Mouse (Mus musculus) liver, embryonic 11.5 days (tissue): ENCODE results near the gene Sphk1. TPM values are rescaled to one million over a fixed set of nuclear protein-coding genes. Genes with fewer than 3 reads are reported as not detected.

Experiments
- ATAC-seq: fragments of 200-750 bp; cut with Nextera tagmentation; replicated peaks from 2 replicates; pipeline ENCODE4 v1.8.0; 2017; ENCODE audit warnings: moderate number of reproducible peaks, mild to moderate bottlenecking, moderate TSS enrichment, moderate library complexity; ENCODE audit not compliant: low FRiP score
- DNase-seq: peaks from one replicate; pipeline ENCODE4 v3.0.0-alpha.2; 2017; ENCODE audit warnings: low spot score
- H3K27ac ChIP-seq: fragments of 300-500 bp; sonication (generic); 2 replicates; pipeline ENCODE4 v1.5.1; 2014; ENCODE audit warnings: mild to moderate bottlenecking, low read depth, low read length, control low read depth
- H3K27me3 ChIP-seq: fragments of 300-500 bp; sonication (generic); replicated peaks from 2 replicates; pipeline ENCODE4 v1.6.1; 2014; ENCODE audit warnings: low read length, mixed read lengths; ENCODE audit not compliant: control insufficient read depth, insufficient read depth
- H3K36me3 ChIP-seq: fragments of 300-500 bp; sonication (generic); 2 replicates; pipeline ENCODE4 v1.6.1; 2014; ENCODE audit warnings: mild to moderate bottlenecking, low read length, moderate library complexity, mixed read lengths; ENCODE audit not compliant: control insufficient read depth, insufficient read depth
- H3K4me1 ChIP-seq: fragments of 300-500 bp; sonication (generic); replicated peaks from 2 replicates; pipeline ENCODE4 v1.6.1; 2014; ENCODE audit warnings: low read length, mixed read lengths; ENCODE audit not compliant: control insufficient read depth, insufficient read depth
- H3K4me2 ChIP-seq: fragments of 300-500 bp; sonication (generic); 2 replicates; pipeline ENCODE4 v1.6.1; 2014; ENCODE audit warnings: mild to moderate bottlenecking, control low read depth, moderate library complexity
- H3K4me3 ChIP-seq: fragments of 300-500 bp; sonication (generic); 2 replicates; pipeline ENCODE4 v1.5.1; 2014; ENCODE audit warnings: low read depth, low read length, control low read depth
- H3K9ac ChIP-seq: fragments of 300-500 bp; sonication (generic); 2 replicates; pipeline ENCODE4 v1.6.1; 2014; ENCODE audit warnings: low read depth, low read length, control low read depth
- H3K9me3 ChIP-seq: fragments of 300-500 bp; sonication (generic); 2 replicates; pipeline ENCODE4 v1.6.1; 2016; ENCODE audit warnings: low read length, inconsistent platforms, mixed read lengths; ENCODE audit not compliant: control insufficient read depth
- WGBS: fragments of 180-500 bp; shearing (Covaris S2); extraction: QIAGEN DNeasy Blood & Tissue Kit; methylation state at CpG from one replicate; pipeline ENCODE4 v1.1.7; 2014; 5-methylcytosine and 5-hydroxymethylcytosine counted together
- polyA plus RNA-seq: library from polyadenylated mRNA; unstranded; fragments of >200 nt; fragmentation: Nextera tagmentation; extraction: Ambion mirVana; gene quantifications from 2 replicates; pipeline ENCODE4 v1.2.1, GENCODE M21; 2014

The Sphk1 gene
- polyA plus RNA-seq, 1 experiment from 2014 or later = 44.1 TPM

DNA sequence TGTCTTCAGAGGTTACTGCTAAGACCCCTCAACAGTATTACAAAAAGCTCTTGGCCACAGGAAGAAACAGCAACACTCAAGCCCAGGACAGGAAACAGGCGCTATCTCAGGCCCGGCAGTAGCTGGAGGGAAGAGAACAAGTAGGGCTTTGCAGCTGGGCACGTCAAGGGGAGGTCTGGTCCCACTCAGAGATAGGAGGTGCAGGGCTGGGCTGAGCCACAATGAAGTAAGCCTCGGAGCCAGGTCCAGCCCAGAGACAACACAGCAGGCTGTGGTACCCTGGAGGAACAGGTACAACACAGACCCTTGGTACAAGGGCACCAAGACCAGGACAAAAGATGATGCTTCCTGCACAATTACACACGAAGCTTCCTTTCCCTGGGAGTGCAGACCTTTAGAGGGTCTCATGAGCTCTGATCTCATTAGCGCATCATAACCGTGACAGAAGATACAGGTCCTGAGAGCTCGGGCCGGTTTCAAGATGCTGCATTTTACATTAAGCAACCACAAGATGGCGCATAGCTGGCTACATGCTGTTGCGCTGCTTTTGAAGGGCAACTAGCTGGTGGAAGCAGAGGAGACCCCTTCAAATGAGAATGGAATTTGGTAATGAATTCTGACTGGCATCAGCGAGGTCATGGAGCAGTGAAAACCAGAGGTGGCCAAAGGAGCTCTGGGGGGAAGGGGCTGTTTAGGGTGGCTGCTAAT, 23.6 kb downstream of the Sphk1 start:
- Histone ChIP-seq H3K27me3 (no peaks in the 10 kb centered on the region), H3K36me3 (no peaks in the 10 kb centered on the region), H3K4me3 (no peak overlapping the region), H3K9ac (no peak overlapping the region), H3K4me2 (no peak overlapping the region), H3K9me3 (no peaks in the 10 kb centered on the region), H3K4me1 (peaks cover 60% of the 10 kb centered on the region), H3K27ac (peak overlapping the region; percentile 10; the same call in 1 of the 2 replicates)
- DNase-seq (no peak), ATAC-seq (no peak)
- WGBS = 25% methylated on average over 12 of the region's 12 CpGs

DNA sequence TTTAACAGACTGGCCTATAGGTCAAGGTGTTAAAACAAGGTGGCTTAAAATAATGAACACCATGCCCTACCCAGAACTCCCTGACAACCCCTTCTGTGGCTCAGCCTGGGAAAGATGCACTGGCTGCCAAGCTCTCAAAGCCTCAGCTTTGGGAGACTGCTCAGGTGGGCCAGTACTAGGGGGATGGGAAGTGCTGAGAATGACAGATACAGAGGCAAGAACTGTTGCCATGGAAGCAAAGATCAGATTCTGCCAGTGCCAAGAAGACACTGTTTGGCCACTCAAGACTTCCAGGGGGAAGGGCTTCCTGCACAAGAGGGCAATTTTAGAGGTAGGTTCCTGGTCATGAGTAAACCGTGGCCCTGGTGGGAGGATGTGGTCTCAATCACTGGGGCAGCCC, 24.8 kb downstream of the Sphk1 start:
- ATAC-seq = no peak
- H3K36me3 ChIP-seq = no peaks in the 10 kb centered on the region
- H3K27me3 ChIP-seq = no peaks in the 10 kb centered on the region
- WGBS = 50% methylated on average over 1 of the region's 1 CpGs
- no peak for DNase-seq
- H3K4me1 ChIP-seq = peaks cover 48% of the 10 kb centered on the region
- no peak overlapping the region for H3K4me3 ChIP-seq
- no peak overlapping the region for H3K4me2 ChIP-seq
- H3K27ac ChIP-seq = no peak overlapping the region
- no peaks in the 10 kb centered on the region for H3K9me3 ChIP-seq
- H3K9ac ChIP-seq = no peak overlapping the region

DNA sequence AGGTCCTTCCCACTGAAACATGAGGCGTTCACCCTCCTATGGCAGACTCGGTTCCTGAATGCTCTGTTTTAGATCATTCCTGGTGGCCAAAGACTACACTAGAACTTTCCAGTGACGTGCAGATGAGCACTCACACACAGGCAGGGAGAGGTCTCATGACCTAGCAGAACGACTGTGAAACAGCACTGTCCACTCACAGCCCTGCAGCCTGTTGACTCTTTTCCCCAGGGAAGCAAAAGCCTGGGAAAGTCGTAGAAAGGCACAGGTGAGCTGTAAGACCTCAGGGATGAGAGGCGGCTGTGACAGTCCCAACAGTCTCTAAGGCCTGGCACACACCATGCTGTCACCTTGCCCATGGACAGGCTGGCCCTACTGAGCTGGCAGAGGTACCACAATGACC, 25.6 kb downstream of the Sphk1 start:
- ATAC-seq = no peak
- Histone ChIP-seq H3K27me3 (no peaks in the 10 kb centered on the region), H3K4me1 (peaks cover 40% of the 10 kb centered on the region), H3K9ac (no peak overlapping the region), H3K27ac (no peak overlapping the region), H3K36me3 (no peaks in the 10 kb centered on the region), H3K9me3 (no peaks in the 10 kb centered on the region), H3K4me2 (no peak overlapping the region), H3K4me3 (no peak overlapping the region)
- WGBS = 59% methylated on average over 6 of the region's 6 CpGs
- DNase-seq = no peak

DNA sequence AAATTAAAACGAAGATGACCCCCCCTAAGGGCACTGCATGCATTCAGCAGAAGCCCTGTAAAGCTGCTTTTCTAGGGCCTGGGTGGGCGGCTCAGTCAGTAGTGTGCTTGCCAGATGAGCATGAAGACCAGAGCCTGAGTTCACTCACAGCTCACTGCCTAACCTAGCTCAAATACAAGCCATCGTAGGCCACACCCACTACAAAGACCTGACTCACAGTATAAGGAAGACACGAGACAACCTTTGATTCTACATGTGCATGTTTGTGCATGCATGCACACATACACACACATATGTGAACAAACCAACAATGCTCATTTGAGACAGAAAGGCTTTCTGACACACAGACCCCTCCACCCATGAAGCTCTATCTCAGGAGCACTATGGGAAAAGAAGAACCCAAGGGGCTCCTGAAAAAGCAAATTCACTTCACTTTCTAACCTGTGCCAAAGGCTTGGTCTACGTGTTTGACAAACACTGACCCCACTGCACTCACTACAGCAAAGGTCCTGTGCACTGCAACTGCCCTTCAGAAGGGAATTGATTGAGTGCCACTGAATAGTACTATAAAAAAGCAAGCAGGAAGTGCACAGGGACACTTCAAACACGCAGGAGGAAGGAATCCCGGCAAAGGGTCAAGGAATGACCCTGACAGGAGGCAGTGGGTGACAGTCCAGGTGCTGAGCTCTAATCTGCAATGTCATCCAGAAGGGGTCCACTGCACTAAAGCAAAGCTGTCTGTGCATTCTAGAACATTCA, 34.7 kb downstream of the Sphk1 start:
- WGBS = 66% methylated on average over 7 of the region's 7 CpGs
- no peaks in the 10 kb centered on the region for H3K27me3 ChIP-seq
- H3K9me3 ChIP-seq = no peaks in the 10 kb centered on the region
- ATAC-seq = no peak
- no peak overlapping the region for H3K4me3 ChIP-seq
- peaks cover 10% of the 10 kb centered on the region for H3K4me1 ChIP-seq
- no peaks in the 10 kb centered on the region for H3K36me3 ChIP-seq
- no peak overlapping the region for H3K4me2 ChIP-seq
- H3K9ac ChIP-seq = no peak overlapping the region
- no peak for DNase-seq
- no peak overlapping the region for H3K27ac ChIP-seq

DNA sequence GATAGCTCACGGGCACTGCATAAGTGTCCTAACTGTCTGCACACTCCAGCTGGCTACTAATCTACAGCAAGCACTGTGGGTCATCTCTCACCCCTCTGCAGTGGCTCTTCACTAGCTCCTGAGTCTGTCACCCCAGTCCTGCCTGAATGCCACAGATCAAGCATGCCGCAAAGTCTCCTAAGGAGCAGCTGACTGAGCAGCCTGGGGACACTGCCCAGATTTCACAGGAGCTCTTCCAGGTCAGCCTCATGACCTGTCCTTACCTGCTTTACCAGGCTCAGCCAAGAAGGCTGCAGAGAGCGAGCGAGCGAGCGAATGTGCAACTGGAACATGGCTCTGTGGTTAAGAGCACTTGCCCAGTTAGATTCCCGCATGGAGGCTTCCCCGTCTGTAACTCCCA, 36.8 kb downstream of the Sphk1 start:
- 90% methylated on average over 8 of the region's 8 CpGs for WGBS
- Histone ChIP-seq H3K4me3 (no peak overlapping the region), H3K4me1 (peaks cover 27% of the 10 kb centered on the region), H3K27ac (no peak overlapping the region), H3K9ac (no peak overlapping the region), H3K27me3 (no peaks in the 10 kb centered on the region), H3K4me2 (no peak overlapping the region), H3K9me3 (no peaks in the 10 kb centered on the region), H3K36me3 (no peaks in the 10 kb centered on the region)
- no peak for DNase-seq
- ATAC-seq = no peak

DNA sequence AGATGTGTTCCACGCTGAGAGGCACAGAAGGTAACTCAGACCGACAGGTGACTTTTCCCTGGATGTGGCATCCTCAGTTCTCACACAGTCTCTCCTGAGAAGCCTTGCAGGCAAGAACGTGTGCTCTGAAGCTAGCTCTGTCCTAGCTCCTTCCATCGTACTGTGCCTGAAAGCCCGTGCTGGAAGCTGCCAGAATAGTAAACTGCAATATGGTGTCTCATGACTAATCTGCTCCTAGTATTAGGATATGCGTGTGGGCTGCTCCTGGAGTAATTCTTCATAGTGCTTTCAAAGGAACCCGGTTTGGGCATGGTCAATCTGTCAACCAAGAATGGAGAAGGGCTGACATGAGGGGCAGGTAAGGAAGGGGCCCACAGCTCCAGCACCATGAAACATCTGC, 40.1 kb downstream of the Sphk1 start:
- H3K27me3 ChIP-seq = no peaks in the 10 kb centered on the region
- no peak overlapping the region for H3K4me2 ChIP-seq
- no peak overlapping the region for H3K9ac ChIP-seq
- H3K36me3 ChIP-seq = no peaks in the 10 kb centered on the region
- ATAC-seq (no peak), DNase-seq (no peak)
- 78% methylated on average over 7 of the region's 7 CpGs for WGBS
- H3K4me3 ChIP-seq = no peak overlapping the region
- H3K4me1 ChIP-seq = peaks cover 54% of the 10 kb centered on the region
- no peak overlapping the region for H3K27ac ChIP-seq
- no peaks in the 10 kb centered on the region for H3K9me3 ChIP-seq

DNA sequence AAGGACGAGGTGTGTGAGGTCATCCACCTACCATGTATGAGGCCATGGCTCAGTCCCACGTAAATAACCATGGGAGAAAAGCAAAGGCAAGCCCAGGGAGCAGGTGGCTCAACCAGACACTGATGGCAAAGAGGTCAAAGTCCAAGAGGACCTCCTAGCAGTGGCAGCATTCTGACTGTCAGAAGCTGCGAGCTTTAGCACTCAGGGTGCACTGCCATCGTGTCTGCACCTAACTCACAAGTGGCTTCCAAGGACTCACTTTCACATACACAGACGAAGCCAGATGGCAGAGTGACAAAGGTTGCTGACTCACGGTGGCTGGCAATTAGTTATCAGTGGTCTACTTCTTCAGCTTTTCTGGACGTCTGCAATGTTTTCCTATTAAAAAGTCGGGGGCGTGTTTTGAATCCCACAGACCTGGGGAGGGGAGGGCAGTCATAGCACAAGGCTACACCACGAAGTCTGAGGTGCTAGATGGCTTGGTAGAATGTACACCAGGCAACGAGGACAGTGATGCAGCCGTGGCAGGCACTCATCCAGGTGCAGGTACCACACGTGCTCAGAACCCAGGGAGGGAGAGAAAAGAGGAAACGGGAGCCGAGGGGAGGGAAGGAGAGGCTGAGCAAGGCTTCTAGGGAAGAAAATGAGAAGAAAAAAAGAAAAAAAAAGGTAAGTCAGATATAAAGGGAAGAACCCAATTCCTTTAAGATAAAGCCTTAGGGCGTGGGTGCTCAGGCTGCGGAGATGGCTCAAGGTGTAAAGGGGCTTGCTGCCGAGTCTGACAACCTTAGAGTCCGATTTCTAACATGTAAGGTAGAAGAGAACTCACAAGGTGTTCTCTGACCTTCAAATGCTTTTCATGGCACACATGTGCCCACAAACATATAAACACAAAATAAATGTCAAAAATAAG, 41.3 kb downstream of the Sphk1 start:
- peaks cover 52% of the 10 kb centered on the region for H3K4me1 ChIP-seq
- WGBS = 52% methylated on average over 19 of the region's 19 CpGs
- no peaks in the 10 kb centered on the region for H3K36me3 ChIP-seq
- ATAC-seq (peak; percentile 58), DNase-seq (no peak)
- H3K4me3 ChIP-seq = peak overlapping the region; percentile 4; the same call in 1 of the 2 replicates
- H3K9me3 ChIP-seq = no peaks in the 10 kb centered on the region
- H3K27me3 ChIP-seq = no peaks in the 10 kb centered on the region
- H3K9ac ChIP-seq = peak overlapping the region; percentile 44
- H3K4me2 ChIP-seq = peak overlapping the region; percentile 52
- peak overlapping the region; percentile 84 for H3K27ac ChIP-seq

DNA sequence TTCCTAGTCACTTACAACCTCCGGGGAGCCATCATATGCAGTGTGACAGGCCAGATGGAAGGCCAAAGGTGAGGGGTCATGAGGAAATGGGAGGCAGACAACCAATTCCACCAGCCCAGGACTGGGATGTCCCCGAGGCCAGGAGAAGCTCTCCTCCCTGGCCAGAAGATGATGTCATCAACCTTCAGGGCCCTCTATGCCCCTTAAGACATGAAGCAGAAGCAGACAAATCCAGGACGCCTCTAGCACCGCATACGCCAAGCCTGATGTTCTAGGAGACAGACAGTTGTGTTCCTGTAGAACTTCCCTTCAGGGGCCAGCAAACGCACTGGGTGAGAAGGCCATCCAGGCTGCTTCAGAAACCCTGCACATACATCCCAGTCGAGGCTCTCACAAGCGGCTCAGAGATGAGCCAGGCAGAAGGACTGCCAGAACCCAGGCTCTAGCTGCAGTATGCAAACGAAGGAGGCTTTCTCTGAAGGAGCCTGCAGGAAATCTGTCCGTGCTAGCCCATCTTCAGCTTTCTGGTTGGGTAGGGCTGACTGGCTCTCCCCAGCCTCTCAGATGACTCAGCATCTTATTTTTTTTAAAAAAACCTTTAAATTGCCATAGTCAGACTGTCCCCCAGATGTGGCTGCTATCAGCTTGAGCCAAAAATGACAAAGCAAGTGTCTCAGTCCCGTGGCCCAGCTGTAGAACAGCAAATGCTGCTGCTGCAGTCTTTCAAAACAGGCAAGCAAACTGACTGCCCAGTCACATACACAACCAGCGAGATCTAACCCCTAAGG, 42.2 kb downstream of the Sphk1 start:
- ATAC-seq (peak; percentile 86), DNase-seq (peak; percentile 58)
- Histone ChIP-seq H3K27me3 (no peaks in the 10 kb centered on the region), H3K4me2 (peak overlapping the region; percentile 52), H3K9me3 (no peaks in the 10 kb centered on the region), H3K4me3 (peak overlapping the region; percentile 1; the same call in 1 of the 2 replicates), H3K9ac (peak overlapping the region; percentile 49; the same call in 1 of the 2 replicates), H3K4me1 (peaks cover 48% of the 10 kb centered on the region), H3K27ac (peak overlapping the region; percentile 84), H3K36me3 (no peaks in the 10 kb centered on the region)
- WGBS = 42% methylated on average over 12 of the region's 12 CpGs
